Mouse (Mus musculus) naive thymus-derived CD4-positive, alpha-beta T cell, adult 5 months (primary cell): Measurements from ENCODE around the gene Eif5a. TPM values are rescaled to one million over a fixed set of nuclear protein-coding genes. Genes with fewer than 3 reads are reported as not detected.

ENCODE experiments used
- polyA plus RNA-seq: library from polyadenylated mRNA; unstranded; fragments of 100-300 nt; shearing (Covaris generic); gene quantifications from one replicate; pipeline ENCODE4 v1.2.1, GENCODE M21; 2017

The Eif5a gene
- polyA plus RNA-seq: 965 TPM

GRCm38 (mm10) chr11:69921114-69922011 is at the start of gene Eif5a:
TSS of gene Eif5a (minus strand) at chr11:69921958.

GRCm38 (mm10) chr11:69964650-69965270 is 43.0 kb upstream of the Eif5a start, which contains the start of gene Cldn7:
TSS of gene Cldn7 (plus strand) at chr11:69964779.

GRCm38 (mm10) chr11:69948066-69948762 is 26.5 kb upstream of the Eif5a start, which contains the start of gene Slc2a4:
TSS of gene Slc2a4 (minus strand) at chr11:69948188.

DNA sequence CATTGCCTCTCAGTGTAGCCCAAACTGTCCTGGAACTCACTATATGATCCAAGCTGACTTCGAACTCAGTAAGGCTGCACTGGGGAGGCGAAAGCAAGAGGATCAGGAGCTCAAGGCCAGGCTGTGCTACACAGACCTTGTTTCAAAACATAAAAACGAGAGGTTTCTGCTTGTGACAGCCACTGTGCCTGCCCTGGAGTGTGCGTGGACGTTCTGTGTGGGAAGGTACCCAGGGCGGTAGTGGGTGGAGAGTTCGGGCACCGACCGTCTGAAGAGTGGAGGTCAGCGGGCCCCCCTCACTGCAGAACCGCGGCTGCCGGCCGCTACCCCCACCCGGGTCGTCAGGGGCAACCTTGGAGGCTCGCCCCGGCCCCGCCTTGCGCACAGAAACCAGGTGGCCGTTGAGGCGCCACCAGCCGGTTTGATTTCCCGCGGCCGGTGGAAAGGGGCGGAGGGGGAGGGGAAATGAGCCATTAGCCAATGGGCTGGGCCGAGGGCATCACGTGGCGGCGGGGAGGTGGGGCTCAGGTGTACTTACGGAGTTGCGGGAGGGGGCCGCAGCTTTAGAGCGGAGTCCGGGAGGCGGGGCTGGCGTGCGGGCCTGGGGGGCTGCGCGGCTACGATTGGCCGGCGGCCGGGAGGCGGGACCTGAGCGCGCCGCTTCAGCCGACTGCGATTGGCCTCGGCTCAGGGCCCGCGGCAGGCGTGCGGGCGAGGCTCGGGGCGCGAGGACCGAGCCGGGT is 13.6 kb upstream of the Eif5a start, which contains the start of gene Ybx2:
TSS of gene Ybx2 (plus strand) at position 660 of the 743 bp plus-strand sequence.

DNA sequence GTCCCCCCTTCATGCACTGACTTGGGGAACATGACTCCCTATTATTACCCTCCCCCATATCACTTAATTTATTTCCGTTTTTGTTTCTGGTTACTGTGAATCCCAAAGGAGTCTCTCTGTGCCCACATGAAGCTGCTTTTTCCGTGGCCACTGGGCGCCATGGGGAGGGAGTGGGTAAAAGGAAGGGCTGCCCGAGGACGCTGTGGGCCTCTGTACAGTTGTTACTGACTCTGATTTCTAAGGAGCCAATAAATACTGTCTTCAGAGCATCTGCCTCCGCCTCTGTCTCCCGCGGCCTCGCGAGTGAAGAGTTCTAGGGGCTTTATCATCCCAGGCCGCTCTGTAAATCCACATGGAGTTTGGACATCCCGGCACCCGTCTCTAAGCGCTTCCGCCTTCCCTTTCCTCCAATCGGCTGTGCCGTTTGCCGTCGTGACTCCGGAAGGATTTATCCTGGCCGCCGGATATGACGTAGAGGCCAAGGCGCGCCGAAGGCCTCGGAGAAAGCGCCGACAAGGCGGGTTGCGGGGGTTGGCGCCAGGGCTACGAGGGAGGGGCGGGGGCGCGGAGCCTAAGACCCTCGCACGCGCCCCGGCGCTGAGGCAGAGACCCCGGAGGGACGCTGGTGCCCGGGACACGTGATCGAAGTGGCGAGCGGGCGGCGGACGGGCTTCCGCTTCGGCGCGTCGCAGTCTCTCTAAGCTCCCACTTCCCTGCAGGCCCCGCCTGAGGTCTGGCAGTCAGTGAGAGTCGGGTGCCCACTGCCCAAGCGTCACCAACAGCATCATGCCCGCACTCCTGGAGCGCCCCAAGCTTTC is 8.0 kb downstream of the Eif5a start, which contains the start of gene Gps2:
TSS of gene Gps2 (plus strand) at position 335 of the 818 bp plus-strand sequence.

DNA sequence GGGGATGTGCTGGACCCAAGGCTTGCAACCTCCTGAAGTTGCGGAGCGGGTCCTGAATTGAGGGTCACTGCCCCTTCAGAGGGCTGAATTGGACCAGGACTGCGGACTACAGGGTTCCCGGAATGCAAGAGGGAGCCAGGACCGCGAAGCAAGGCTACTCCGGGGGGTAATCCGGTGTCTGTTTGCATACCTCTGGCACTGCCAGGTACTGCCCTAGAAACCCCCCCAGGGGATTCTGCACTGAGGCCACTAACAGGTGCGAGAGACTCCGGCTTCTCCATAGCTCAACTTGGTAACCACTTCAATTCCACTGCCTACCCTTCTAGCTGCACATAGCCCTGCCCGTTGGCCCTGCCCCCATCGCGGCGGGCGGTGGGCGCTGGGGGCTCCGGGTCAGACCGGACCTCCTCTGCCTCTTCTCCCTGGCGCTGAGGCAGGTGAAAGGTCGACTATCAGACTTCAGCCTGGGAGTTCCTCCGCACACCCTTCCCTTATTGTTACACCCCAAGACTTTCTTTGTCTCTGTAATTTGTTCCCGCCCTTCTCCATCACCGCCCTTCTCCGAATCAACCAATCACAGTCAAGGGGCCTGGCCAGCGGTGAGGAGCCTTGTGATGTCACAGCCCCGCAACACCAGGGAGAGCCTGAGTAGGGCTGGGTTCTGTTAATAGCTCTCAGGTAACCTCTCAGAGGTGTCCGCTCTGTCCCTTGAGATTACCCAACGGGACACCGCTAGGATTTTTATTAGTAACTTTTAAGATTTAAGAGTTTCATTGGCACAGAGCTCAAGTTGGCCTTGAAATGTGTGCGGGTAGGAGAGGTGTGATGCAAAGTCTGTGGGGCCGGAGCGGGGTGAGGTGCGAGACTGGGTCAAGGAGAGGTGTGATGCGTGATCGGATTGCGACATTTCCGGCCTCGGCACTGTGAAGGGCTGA is 21.0 kb downstream of the Eif5a start, which contains the start of the genes 2810408A11Rik and Neurl4:
TSS of gene 2810408A11Rik (minus strand) at position 517 of the 935 bp plus-strand sequence.
TSS of gene Neurl4 (plus strand) at position 602 of the 935 bp plus-strand sequence.

GRCm38 (mm10) chr11:69895291-69895690 is 26.5 kb downstream of the Eif5a start, which contains the start of gene Acap1:
TSS of gene Acap1 (minus strand) at chr11:69895539.

DNA sequence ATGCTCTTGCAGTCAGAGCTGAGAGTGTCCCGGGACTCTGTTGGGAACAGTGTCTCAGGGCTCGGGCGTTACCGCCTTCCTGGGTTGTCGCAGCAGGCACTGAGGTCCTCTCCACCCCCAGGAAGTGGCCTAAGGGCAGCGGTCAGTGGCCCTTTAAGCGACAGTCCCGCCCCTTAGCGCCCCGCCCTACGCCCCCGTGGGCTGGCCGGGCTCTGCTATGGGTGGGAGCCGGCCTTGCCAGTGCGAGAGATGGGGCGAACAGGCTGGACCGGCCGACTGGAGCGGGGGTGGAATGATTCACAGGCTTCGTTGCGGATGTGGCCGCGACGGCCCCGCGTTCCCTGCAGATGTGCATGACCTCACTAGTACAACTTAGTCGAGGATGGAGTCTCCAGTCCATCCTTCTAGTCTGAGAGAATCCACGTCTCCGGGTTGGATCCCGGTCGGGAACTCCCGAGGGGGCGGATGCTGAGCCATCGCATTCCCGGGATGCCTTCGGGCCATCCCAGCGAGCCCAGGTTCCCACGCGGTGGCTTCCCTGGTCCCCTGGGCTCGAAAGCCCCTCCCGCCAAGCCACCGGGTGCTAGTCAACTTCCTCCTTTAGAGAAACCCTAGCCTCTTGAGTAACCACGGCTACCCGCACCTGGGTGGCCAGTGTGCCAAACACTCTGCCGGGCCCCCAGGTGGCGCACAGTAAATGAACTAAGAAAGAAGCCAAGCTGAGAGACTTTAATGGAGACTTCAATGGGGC is 40.7 kb downstream of the Eif5a start, which contains the start of gene Kctd11:
TSS of gene Kctd11 (minus strand) at position 554 of the 751 bp plus-strand sequence.

GRCm38 (mm10) chr11:69877878-69878277 is 43.9 kb downstream of the Eif5a start, which contains the start of gene Tmem95:
TSS of gene Tmem95 (minus strand) at chr11:69878018.

Other genes with a start within 250 kb of the Eif5a start
- 703 TPM for gene Eif4a1, start 249.5 kb downstream of the Eif5a start, polyA plus RNA-seq
- gene Senp3, start 239.9 kb downstream of the Eif5a start, polyA plus RNA-seq: 41.7 TPM
- not detected for gene Tnfsf13, start 236.2 kb downstream of the Eif5a start, polyA plus RNA-seq
- not detected for gene Tnfsf12, start 226.1 kb downstream of the Eif5a start, polyA plus RNA-seq
- not detected for gene Tnfsfm13, start 225.9 kb downstream of the Eif5a start, polyA plus RNA-seq
- gene Polr2a, start 163.3 kb downstream of the Eif5a start, polyA plus RNA-seq: 56.9 TPM
- not detected for gene Slc35g3, start 160.0 kb downstream of the Eif5a start, polyA plus RNA-seq
- gene Zbtb4, start 156.0 kb downstream of the Eif5a start, polyA plus RNA-seq: 8.0 TPM
- 2.2 TPM for gene Chrnb1, start 126.0 kb downstream of the Eif5a start, polyA plus RNA-seq
- gene Fgf11, start 120.1 kb downstream of the Eif5a start, polyA plus RNA-seq: not detected
- gene Tmem102, start 116.3 kb downstream of the Eif5a start, polyA plus RNA-seq: not detected
- not detected for gene Gm39566, start 106.7 kb downstream of the Eif5a start, polyA plus RNA-seq
- gene Spem2, start 103.5 kb downstream of the Eif5a start, polyA plus RNA-seq: not detected
- gene Spem1, start 99.8 kb downstream of the Eif5a start, polyA plus RNA-seq: not detected
- gene Nlgn2, start 84.2 kb downstream of the Eif5a start, polyA plus RNA-seq: 0.09 TPM
- 27.8 TPM for gene Tmem256, start 83.4 kb downstream of the Eif5a start, polyA plus RNA-seq
- 18.0 TPM for gene Plscr3, start 75.6 kb downstream of the Eif5a start, polyA plus RNA-seq
- not detected for gene Tnk1, start 63.2 kb downstream of the Eif5a start, polyA plus RNA-seq
- gene Tmem95, start 43.9 kb downstream of the Eif5a start, polyA plus RNA-seq: not detected
- gene Kctd11, start 40.6 kb downstream of the Eif5a start, polyA plus RNA-seq: 0.51 TPM
- gene Acap1, start 26.4 kb downstream of the Eif5a start, polyA plus RNA-seq: 615 TPM
- gene 2810408A11Rik, start 21.0 kb downstream of the Eif5a start, polyA plus RNA-seq: 2.6 TPM
- 7.7 TPM for gene Neurl4, start 20.9 kb downstream of the Eif5a start, polyA plus RNA-seq
- 253 TPM for gene Gps2, start 8.1 kb downstream of the Eif5a start, polyA plus RNA-seq
- not detected for gene Ybx2, start 13.8 kb upstream of the Eif5a start, polyA plus RNA-seq
- not detected for gene Slc2a4, start 26.2 kb upstream of the Eif5a start, polyA plus RNA-seq
- not detected for gene Cldn7, start 42.8 kb upstream of the Eif5a start, polyA plus RNA-seq
- 31.4 TPM for gene Ctdnep1, start 59.2 kb upstream of the Eif5a start, polyA plus RNA-seq
- gene Elp5, start 60.6 kb upstream of the Eif5a start, polyA plus RNA-seq: 47.8 TPM
- gene Gabarap, start 69.2 kb upstream of the Eif5a start, polyA plus RNA-seq: 310 TPM
- gene Phf23, start 73.8 kb upstream of the Eif5a start, polyA plus RNA-seq: 49.5 TPM
- 27.2 TPM for gene Dvl2, start 78.6 kb upstream of the Eif5a start, polyA plus RNA-seq
- gene Acadvl, start 93.5 kb upstream of the Eif5a start, polyA plus RNA-seq: 87.7 TPM
- gene Dlg4, start 95.0 kb upstream of the Eif5a start, polyA plus RNA-seq: 2.4 TPM
- not detected for gene Asgr1, start 132.1 kb upstream of the Eif5a start, polyA plus RNA-seq
- not detected for gene Asgr2, start 170.7 kb upstream of the Eif5a start, polyA plus RNA-seq
- gene Mgl2, start 208.4 kb upstream of the Eif5a start, polyA plus RNA-seq: not detected
- not detected for gene Clec10a, start 234.2 kb upstream of the Eif5a start, polyA plus RNA-seq